Mouse (Mus musculus) heart, adult 10 weeks (tissue): ENCODE data around the gene Amy2a4. TPM values are rescaled to one million over a fixed set of nuclear protein-coding genes. Genes with fewer than 3 reads are reported as not detected.

ENCODE experiments used
- polyA plus RNA-seq: library from polyadenylated mRNA; stranded (reverse); fragments of 350-450 nt; fragmentation: Illumina TruSeq; extraction: RNeasy Lipid Tissue Mini Kit (QIAGEN cat#74804); gene quantifications from one replicate; pipeline ENCODE4 v1.2.3, GENCODE M21; 2014; ENCODE audit warnings: low read depth, low replicate concordance

The Amy2a4 gene
- polyA plus RNA-seq = 0.21 TPM

GRCm38 (mm10) chr3:113291349-113291748 is at the start of gene Amy2a4:
TSS of gene Amy2a4 (minus strand) at chr3:113291449.

GRCm38 (mm10) chr3:113323952-113324351 is 32.7 kb upstream of the Amy2a4 start, which contains the start of gene Amy2a3:
TSS of gene Amy2a3 (minus strand) at chr3:113324052.

GRCm38 (mm10) chr3:113258737-113259136 is 32.5 kb downstream of the Amy2a4 start, which contains the start of gene Amy2a5:
TSS of gene Amy2a5 (minus strand) at chr3:113258837.

Other genes with a start within 250 kb of the Amy2a4 start
- gene Amy2a5, start 32.6 kb downstream of the Amy2a4 start, polyA plus RNA-seq = not detected
- 0.21 TPM for gene Amy2a3, start 32.6 kb upstream of the Amy2a4 start, polyA plus RNA-seq
- gene Amy2a2, start 65.2 kb upstream of the Amy2a4 start, polyA plus RNA-seq = 0.21 TPM
- not detected for gene Amy2a1, start 241.0 kb upstream of the Amy2a4 start, polyA plus RNA-seq